Mouse (Mus musculus) ES-Bruce4 (cell line): Measurements from ENCODE around the gene Large2. TPM values are rescaled to one million over a fixed set of nuclear protein-coding genes. Genes with fewer than 3 reads are reported as not detected.
A peak's percentile ranks its signal among the peaks of the same experiment; 100 is the strongest.

ENCODE experiments used
- H3K27ac ChIP-seq: 2 replicates; pipeline ENCODE4 v1.5.1; 2012; ENCODE audit warnings: low read length, inconsistent platforms; ENCODE audit not compliant: insufficient read depth
- H3K27me3 ChIP-seq: 2 replicates; pipeline ENCODE4 v1.6.1; 2012; ENCODE audit warnings: mild to moderate bottlenecking, low read length, inconsistent platforms; ENCODE audit not compliant: control insufficient read depth, poor library complexity, insufficient read depth, severe bottlenecking
- H3K36me3 ChIP-seq: 2 replicates; pipeline ENCODE4 v1.6.1; 2012; ENCODE audit warnings: inconsistent platforms, mild to moderate bottlenecking, low read length, moderate library complexity; ENCODE audit not compliant: control insufficient read depth, poor library complexity, insufficient read depth, severe bottlenecking
- H3K4me1 ChIP-seq: one replicate; pipeline ENCODE4 v1.8.1; 2011; ENCODE audit warnings: low read length; ENCODE audit not compliant: control insufficient read depth, insufficient read depth
- H3K4me3 ChIP-seq: 2 replicates; pipeline ENCODE4 v1.5.1; 2011; ENCODE audit warnings: low read depth, mild to moderate bottlenecking, low read length
- H3K9ac ChIP-seq: 2 replicates; pipeline ENCODE4 v1.6.1; 2012; ENCODE audit warnings: low read depth, mild to moderate bottlenecking, inconsistent platforms; ENCODE audit not compliant: poor library complexity, severe bottlenecking
- H3K9me3 ChIP-seq: replicated peaks from 2 replicates; pipeline ENCODE4 v1.6.1; 2012; ENCODE audit warnings: mild to moderate bottlenecking, low read length, inconsistent platforms; ENCODE audit not compliant: control insufficient read depth, poor library complexity, insufficient read depth, severe bottlenecking
- CTCF ChIP-seq: IDR thresholded peaks from one replicate; pipeline ENCODE4 v1.8.1; 2011; ENCODE audit warnings: low read depth, low read length
- EP300 ChIP-seq: IDR thresholded peaks from 2 replicates; pipeline ENCODE4 v1.6.1; 2011; ENCODE audit warnings: low read depth, low read length; ENCODE audit not compliant: insufficient read depth
- POLR2A ChIP-seq: IDR thresholded peaks from one replicate; pipeline ENCODE4 v1.8.1; 2011; ENCODE audit warnings: low read length; ENCODE audit not compliant: insufficient read depth
- polyA plus RNA-seq: library from polyadenylated mRNA; stranded (reverse); fragments of >200 nt; gene quantifications from 2 replicates; pipeline ENCODE4 v1.2.4, GENCODE M21; 2011; ENCODE audit warnings: low read depth; ENCODE audit not compliant: missing spikeins, insufficient read depth, insufficient read length

Large2 gene
- polyA plus RNA-seq, 1 experiment: 31.4 TPM

DNA sequence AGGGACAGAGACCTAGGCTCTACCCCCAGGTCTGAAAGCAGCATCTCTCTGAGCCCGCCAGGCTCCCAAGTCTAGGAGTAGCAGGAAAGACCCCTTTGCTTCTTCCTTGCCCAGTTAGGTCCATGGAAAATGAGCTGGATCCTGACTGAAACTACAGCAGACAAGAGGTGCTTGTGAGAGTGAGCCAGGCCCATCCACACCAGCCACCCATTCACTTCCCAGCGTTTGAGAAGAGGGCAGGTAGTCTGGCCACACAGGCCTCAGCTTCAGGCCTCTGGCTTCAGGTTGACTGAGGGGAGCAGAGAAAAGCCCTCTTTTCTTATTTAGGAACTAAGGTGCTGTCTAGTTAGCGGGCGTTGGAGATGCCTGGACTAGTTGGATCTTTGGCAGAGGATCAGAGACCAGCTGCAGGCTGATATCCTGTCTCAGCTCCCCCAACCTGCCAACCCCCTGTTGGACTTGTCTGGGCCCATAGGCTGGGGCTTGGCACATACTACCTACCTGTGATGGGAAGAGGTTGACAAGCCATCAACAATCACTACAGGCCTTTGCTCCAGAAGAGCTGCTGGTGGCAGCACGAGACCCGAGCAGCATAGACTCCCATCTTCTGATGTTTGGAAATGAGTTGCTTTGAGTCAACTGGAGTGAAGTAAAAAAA is 12.0 kb downstream of the Large2 start:
- Histone ChIP-seq H3K4me3 (no peak overlapping the region), H3K9me3 (no peaks in the 10 kb centered on the region), H3K27ac (no peak overlapping the region), H3K9ac (no peak overlapping the region), H3K36me3 (0 out of 2 replicates have a peak, but pooled peaks cover 3% of the 10 kb centered on the region), H3K4me1 (peaks cover 2% of the 10 kb centered on the region), H3K27me3 (no peaks in the 10 kb centered on the region)
- TF ChIP-seq EP300 (no peak), CTCF (no peak), POLR2A (no peak)

DNA sequence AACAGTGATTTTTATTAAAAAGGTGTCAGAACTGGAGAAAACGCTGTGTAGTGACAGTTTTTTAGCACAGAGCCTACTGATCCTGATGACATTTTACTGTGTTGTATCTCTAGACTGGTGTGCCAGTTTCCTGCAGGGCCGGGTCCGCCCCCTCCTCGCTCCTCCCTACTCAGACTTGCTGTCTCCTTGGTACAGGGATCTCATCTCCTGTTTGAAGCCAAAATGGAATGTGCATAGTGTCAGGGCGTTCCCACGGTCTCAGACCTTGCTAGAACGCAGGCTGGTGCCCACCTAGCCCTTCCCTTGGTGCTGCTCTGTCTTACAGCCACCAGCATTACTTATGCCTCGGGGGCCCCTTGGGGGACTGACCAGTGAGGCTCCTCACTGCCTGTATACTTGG is 12.9 kb downstream of the Large2 start:
- H3K9ac ChIP-seq: no peak overlapping the region
- H3K4me1 ChIP-seq: no peaks in the 10 kb centered on the region
- H3K9me3 ChIP-seq: no peaks in the 10 kb centered on the region
- TF ChIP-seq CTCF (no peak), POLR2A (no peak), EP300 (no peak)
- H3K27ac ChIP-seq: no peak overlapping the region
- no peaks in the 10 kb centered on the region for H3K27me3 ChIP-seq
- H3K4me3 ChIP-seq: no peak overlapping the region
- H3K36me3 ChIP-seq: 0 out of 2 replicates have a peak, but pooled peaks cover 3% of the 10 kb centered on the region

DNA sequence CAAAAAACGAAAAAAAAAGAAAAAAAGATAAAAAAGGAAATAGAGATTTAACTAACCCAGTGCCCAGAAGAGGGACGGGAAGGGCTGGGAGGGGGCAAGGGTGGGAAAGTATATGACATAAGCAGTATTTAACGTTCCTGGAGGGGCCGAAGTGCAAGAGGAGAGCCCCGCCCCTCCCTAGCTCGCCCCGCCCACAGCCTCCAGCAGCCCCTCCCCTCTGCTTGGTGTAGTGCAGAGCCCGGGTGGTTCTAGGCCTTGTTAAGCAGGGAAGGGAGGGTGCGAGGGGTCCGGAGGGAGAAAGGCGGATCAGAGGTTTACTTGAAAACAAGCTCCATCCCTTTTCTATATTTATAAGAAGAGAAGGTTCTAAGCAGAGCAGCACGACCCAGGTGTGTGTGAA is 13.8 kb downstream of the Large2 start:
- H3K27me3 ChIP-seq: no peaks in the 10 kb centered on the region
- H3K36me3 ChIP-seq: 0 out of 2 replicates have a peak, but pooled peaks cover 3% of the 10 kb centered on the region
- no peaks in the 10 kb centered on the region for H3K4me1 ChIP-seq
- TF ChIP-seq POLR2A: no peak
- no peak for TF ChIP-seq EP300
- TF ChIP-seq CTCF: no peak
- no peak overlapping the region for H3K9ac ChIP-seq
- no peak overlapping the region for H3K27ac ChIP-seq
- no peaks in the 10 kb centered on the region for H3K9me3 ChIP-seq
- no peak overlapping the region for H3K4me3 ChIP-seq

DNA sequence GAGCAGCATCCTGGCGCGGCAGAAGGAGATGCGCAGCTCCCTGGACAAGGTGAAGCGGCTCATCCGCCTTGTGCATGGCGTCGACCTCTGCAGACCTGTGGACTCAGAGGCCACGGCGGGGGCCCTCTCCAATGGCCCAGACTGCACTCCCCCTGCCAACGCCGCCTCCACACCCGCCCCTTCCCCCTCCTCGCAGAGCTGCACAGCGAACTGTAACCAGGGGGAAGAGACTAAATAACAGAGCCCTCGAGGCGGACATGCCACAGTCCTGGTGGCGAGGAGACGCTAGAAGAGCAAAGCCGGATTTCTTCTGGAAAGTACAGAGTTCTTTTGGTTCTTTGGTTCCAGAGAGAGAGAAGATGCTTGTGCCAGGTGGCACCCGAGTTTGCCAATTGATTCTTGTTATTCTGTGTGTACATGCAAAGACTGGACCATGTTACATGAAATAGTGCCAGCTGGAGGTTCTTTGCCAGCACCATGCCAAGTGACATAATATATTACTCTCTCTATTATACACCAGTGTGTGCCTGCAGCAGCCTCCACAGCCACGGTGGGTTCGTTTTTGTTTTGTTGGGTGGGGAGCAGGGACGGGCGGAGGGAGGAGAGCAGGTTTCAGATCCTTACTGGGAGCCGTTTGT is 14.4 kb downstream of the Large2 start:
- Histone ChIP-seq H3K9me3 (no peaks in the 10 kb centered on the region), H3K4me1 (no peaks in the 10 kb centered on the region), H3K4me3 (no peak overlapping the region), H3K27me3 (no peaks in the 10 kb centered on the region), H3K9ac (peak overlapping the region; percentile 6; the same call in 1 of the 2 replicates), H3K27ac (no peak overlapping the region), H3K36me3 (0 out of 2 replicates have a peak, but pooled peaks cover under 1% of the 10 kb centered on the region)
- TF ChIP-seq CTCF: no peak
- no peak for TF ChIP-seq POLR2A
- TF ChIP-seq EP300: no peak

DNA sequence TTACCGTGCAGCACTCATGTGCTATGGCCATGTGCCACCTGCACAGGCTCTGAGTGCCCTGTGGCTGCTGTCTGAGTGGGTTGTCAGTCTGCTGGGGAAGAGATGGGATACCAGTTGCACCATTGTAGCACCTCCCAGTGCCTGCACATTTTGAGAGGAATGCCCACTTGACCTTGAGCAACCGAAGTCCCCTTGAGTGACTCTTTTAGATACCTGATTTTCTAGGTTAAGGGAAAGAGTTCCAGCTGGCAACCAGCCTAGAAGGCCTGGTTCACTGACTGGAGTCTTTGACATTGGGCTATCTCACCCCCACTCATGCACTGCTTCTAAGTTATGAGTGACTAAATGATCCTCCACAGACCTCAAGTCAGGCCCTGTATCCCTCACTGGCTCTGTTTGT is 15.4 kb downstream of the Large2 start:
- H3K4me1 ChIP-seq: no peaks in the 10 kb centered on the region
- no peaks in the 10 kb centered on the region for H3K27me3 ChIP-seq
- no peak overlapping the region for H3K27ac ChIP-seq
- no peak overlapping the region for H3K9ac ChIP-seq
- no peaks in the 10 kb centered on the region for H3K36me3 ChIP-seq
- H3K9me3 ChIP-seq: no peaks in the 10 kb centered on the region
- TF ChIP-seq EP300 (no peak), CTCF (no peak), POLR2A (no peak)
- H3K4me3 ChIP-seq: no peak overlapping the region

DNA sequence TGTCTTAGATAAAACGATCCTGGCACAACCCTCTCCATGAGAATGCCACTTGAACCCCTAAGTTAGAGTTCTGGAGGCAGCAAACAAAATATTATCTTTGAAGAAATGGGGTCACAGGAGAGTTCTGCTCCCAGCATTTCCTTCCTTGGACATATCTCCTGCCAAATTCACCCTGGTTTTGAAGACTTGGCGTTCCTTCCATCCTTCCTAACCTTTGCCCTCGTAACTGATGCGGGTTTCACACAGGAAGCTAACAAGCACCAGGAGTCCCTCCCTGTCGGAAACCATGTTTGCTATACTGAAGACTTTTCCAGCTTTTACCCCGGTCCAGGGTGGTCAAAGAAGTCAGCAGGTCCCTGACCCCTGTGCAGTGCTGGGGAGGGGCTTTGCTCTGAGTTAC is 20.4 kb downstream of the Large2 start:
- no peak overlapping the region for H3K9ac ChIP-seq
- no peaks in the 10 kb centered on the region for H3K36me3 ChIP-seq
- no peaks in the 10 kb centered on the region for H3K4me1 ChIP-seq
- H3K27ac ChIP-seq: no peak overlapping the region
- no peak overlapping the region for H3K4me3 ChIP-seq
- TF ChIP-seq EP300 (no peak), POLR2A (no peak), CTCF (no peak)
- no peaks in the 10 kb centered on the region for H3K27me3 ChIP-seq
- no peaks in the 10 kb centered on the region for H3K9me3 ChIP-seq
